Mouse (Mus musculus): ENCODE results near the gene Frmd4a. TPM values are rescaled to one million over a fixed set of nuclear protein-coding genes. Genes with fewer than 3 reads are reported as not detected.

The Frmd4a gene
- polyA plus RNA-seq, 1 experiment from 2014 or later: 17.7 TPM

GRCm38 (mm10) chr2:4550017-4550763 lies 532.7 kb downstream of the Frmd4a start:
- no peak for ATAC-seq (ENCODE audit: insufficient number of reproducible peaks, insufficient read depth, low FRiP score, low read depth)
- 78% methylated on average over 10 of the region's 10 CpGs for WGBS
- H3K4me2 ChIP-seq (ENCODE audit: low read length): no peak overlapping the region
- H3K4me3 ChIP-seq (ENCODE audit: control insufficient read depth in 1 of 2, insufficient read depth in 1 of 2, low read depth in 1 of 2, low read length in 2 of 2): no peak overlapping the region
- no peaks in the 10 kb centered on the region for H3K9me3 ChIP-seq (ENCODE audit: control insufficient read depth, low read length)
- H3K4me1 ChIP-seq (ENCODE audit: control insufficient read depth in 2 of 2, insufficient read depth in 2 of 2, low read length in 2 of 2): peaks cover 7 to 11% of the 10 kb centered on the region in 2 experiments
- H3K36me3 ChIP-seq (ENCODE audit: control insufficient read depth, insufficient read depth, low read length): 0 out of 2 replicates have a peak, but pooled peaks cover 12% of the 10 kb centered on the region
- no peak overlapping the region for H3K27ac ChIP-seq (replicated peaks in 1 of 2; ENCODE audit: control insufficient read depth in 1 of 2, insufficient read depth in 1 of 2, low read depth in 2 of 2, low read length in 2 of 2)
- no peaks in the 10 kb centered on the region for H3K27me3 ChIP-seq (ENCODE audit: control insufficient read depth, insufficient read depth, low read length)
- no peak overlapping the region for H3K9ac ChIP-seq (ENCODE audit: low read length)

DNA sequence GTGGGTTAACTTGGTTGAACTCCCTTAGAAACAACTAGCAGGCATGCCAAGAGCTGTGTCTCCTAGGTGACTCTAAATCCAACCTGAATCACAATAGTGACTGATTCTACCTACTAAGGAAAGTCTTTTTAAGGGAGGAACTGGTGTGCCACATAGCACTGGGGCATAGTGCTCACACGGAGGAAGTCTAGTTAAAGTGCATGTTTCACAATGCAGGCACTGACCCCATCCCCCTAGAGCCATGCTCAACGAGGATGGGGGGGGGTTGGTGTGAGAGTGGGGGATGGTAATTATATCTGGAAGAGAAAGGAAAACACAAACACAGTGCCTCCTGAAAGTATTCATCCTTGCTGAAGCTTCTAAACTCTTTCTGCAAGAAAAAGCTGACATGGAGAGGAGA lies 533.9 kb downstream of the Frmd4a start:
- Histone ChIP-seq H3K27ac (replicated peaks in 1 of 2; ENCODE audit: control insufficient read depth in 1 of 2, insufficient read depth in 1 of 2, low read depth in 2 of 2, low read length in 2 of 2) (no peak overlapping the region), H3K4me2 (ENCODE audit: low read length) (no peak overlapping the region), H3K36me3 (ENCODE audit: control insufficient read depth, insufficient read depth, low read length) (0 out of 2 replicates have a peak, but pooled peaks cover 12% of the 10 kb centered on the region), H3K9me3 (ENCODE audit: control insufficient read depth, low read length) (no peaks in the 10 kb centered on the region), H3K27me3 (ENCODE audit: control insufficient read depth, insufficient read depth, low read length) (no peaks in the 10 kb centered on the region), H3K9ac (ENCODE audit: low read length) (no peak overlapping the region), H3K4me3 (ENCODE audit: control insufficient read depth in 1 of 2, insufficient read depth in 1 of 2, low read depth in 1 of 2, low read length in 2 of 2) (no peak overlapping the region), H3K4me1 (ENCODE audit: control insufficient read depth in 2 of 2, insufficient read depth in 2 of 2, low read length in 2 of 2) (peaks cover 11 to 23% of the 10 kb centered on the region in 2 experiments)
- WGBS: 49% methylated on average over 2 of the region's 2 CpGs
- ATAC-seq (ENCODE audit: insufficient number of reproducible peaks, insufficient read depth, low FRiP score, low read depth): no peak

DNA sequence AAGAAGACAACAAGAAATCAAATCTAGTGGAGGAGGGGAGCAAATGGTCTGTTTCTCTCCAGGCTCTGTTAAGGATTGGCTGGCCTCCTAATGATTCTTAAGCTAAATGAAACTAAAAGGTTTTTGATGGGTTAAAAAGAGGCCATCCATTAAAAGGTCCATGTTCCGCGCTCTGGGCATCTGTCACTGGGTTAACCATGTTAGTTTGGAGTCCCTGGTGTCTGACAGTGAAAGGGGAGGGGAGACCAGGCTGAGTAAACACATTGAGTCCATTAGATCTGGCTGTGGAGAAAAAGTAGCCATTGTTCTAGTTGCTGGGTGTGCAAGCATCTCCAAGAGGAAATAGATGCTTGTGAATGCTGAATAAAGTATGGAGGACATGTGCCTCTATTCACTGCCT lies 534.3 kb downstream of the Frmd4a start:
- Histone ChIP-seq H3K27ac (replicated peaks in 1 of 2; ENCODE audit: control insufficient read depth in 1 of 2, insufficient read depth in 1 of 2, low read depth in 2 of 2, low read length in 2 of 2) (no peak overlapping the region), H3K4me3 (ENCODE audit: control insufficient read depth in 1 of 2, insufficient read depth in 1 of 2, low read depth in 1 of 2, low read length in 2 of 2) (no peak overlapping the region), H3K36me3 (ENCODE audit: control insufficient read depth, insufficient read depth, low read length) (0 out of 2 replicates have a peak, but pooled peaks cover 12% of the 10 kb centered on the region), H3K27me3 (ENCODE audit: control insufficient read depth, insufficient read depth, low read length) (no peaks in the 10 kb centered on the region), H3K4me1 (ENCODE audit: control insufficient read depth in 2 of 2, insufficient read depth in 2 of 2, low read length in 2 of 2) (peaks cover 15 to 27% of the 10 kb centered on the region in 2 experiments), H3K9me3 (ENCODE audit: control insufficient read depth, low read length) (no peaks in the 10 kb centered on the region), H3K4me2 (ENCODE audit: low read length) (no peak overlapping the region), H3K9ac (ENCODE audit: low read length) (no peak overlapping the region)
- no peak for ATAC-seq (ENCODE audit: insufficient number of reproducible peaks, insufficient read depth, low FRiP score, low read depth)
- WGBS: 95% methylated on average over 2 of the region's 2 CpGs

- 75% methylated on average over 4 of the region's 4 CpGs for WGBS
Measured at GRCm38 (mm10) chr2:4552486-4552885, 535.0 kb downstream of the Frmd4a start.

GRCm38 (mm10) chr2:4555221-4555631 lies 537.7 kb downstream of the Frmd4a start:
- peaks cover 25 to 40% of the 10 kb centered on the region in 2 experiments for H3K4me1 ChIP-seq (ENCODE audit: control insufficient read depth in 2 of 2, insufficient read depth in 2 of 2, low read length in 2 of 2)
- no peaks in the 10 kb centered on the region for H3K9me3 ChIP-seq (ENCODE audit: control insufficient read depth, low read length)
- H3K4me2 ChIP-seq (ENCODE audit: low read length): no peak overlapping the region
- ATAC-seq (ENCODE audit: insufficient number of reproducible peaks, insufficient read depth, low FRiP score, low read depth): no peak
- no peak overlapping the region for H3K9ac ChIP-seq (ENCODE audit: low read length)
- no peaks in the 10 kb centered on the region for H3K27me3 ChIP-seq (ENCODE audit: control insufficient read depth, insufficient read depth, low read length)
- WGBS: 32% methylated on average over 7 of the region's 7 CpGs
- peak overlapping the region; percentile 35 to 41 for H3K27ac ChIP-seq (replicated peaks in 1 of 2; ENCODE audit: control insufficient read depth in 1 of 2, insufficient read depth in 1 of 2, low read depth in 2 of 2, low read length in 2 of 2)
- 0 out of 2 replicates have a peak, but pooled peaks cover 9% of the 10 kb centered on the region for H3K36me3 ChIP-seq (ENCODE audit: control insufficient read depth, insufficient read depth, low read length)
- no peak overlapping the region for H3K4me3 ChIP-seq (ENCODE audit: control insufficient read depth in 1 of 2, insufficient read depth in 1 of 2, low read depth in 1 of 2, low read length in 2 of 2)

More at GRCm38 (mm10) chr2:4552486-4552885, 535.0 kb downstream of the Frmd4a start:
- Histone ChIP-seq H3K36me3 (ENCODE audit: control insufficient read depth, insufficient read depth, low read length) (0 out of 2 replicates have a peak, but pooled peaks cover 12% of the 10 kb centered on the region), H3K4me1 (ENCODE audit: control insufficient read depth in 2 of 2, insufficient read depth in 2 of 2, low read length in 2 of 2) (peaks cover 19 to 34% of the 10 kb centered on the region in 2 experiments), H3K4me3 (ENCODE audit: control insufficient read depth in 1 of 2, insufficient read depth in 1 of 2, low read depth in 1 of 2, low read length in 2 of 2) (no peak overlapping the region), H3K27ac (replicated peaks in 1 of 2; ENCODE audit: control insufficient read depth in 1 of 2, insufficient read depth in 1 of 2, low read depth in 2 of 2, low read length in 2 of 2) (no peak overlapping the region), H3K4me2 (ENCODE audit: low read length) (no peak overlapping the region), H3K9ac (ENCODE audit: low read length) (no peak overlapping the region), H3K27me3 (ENCODE audit: control insufficient read depth, insufficient read depth, low read length) (no peaks in the 10 kb centered on the region), H3K9me3 (ENCODE audit: control insufficient read depth, low read length) (no peaks in the 10 kb centered on the region)
- no peak for ATAC-seq (ENCODE audit: insufficient number of reproducible peaks, insufficient read depth, low FRiP score, low read depth)

- WGBS: 64% methylated on average over 10 of the region's 10 CpGs
- 0 out of 2 replicates have a peak, but pooled peaks cover 4% of the 10 kb centered on the region for H3K36me3 ChIP-seq (ENCODE audit: control insufficient read depth, insufficient read depth, low read length)
- H3K27me3 ChIP-seq (ENCODE audit: control insufficient read depth, insufficient read depth, low read length): no peaks in the 10 kb centered on the region
- H3K4me3 ChIP-seq (ENCODE audit: control insufficient read depth in 1 of 2, insufficient read depth in 1 of 2, low read depth in 1 of 2, low read length in 2 of 2): no peak overlapping the region
- no peak overlapping the region for H3K27ac ChIP-seq (replicated peaks in 1 of 2; ENCODE audit: control insufficient read depth in 1 of 2, insufficient read depth in 1 of 2, low read depth in 2 of 2, low read length in 2 of 2)
- H3K4me2 ChIP-seq (ENCODE audit: low read length): no peak overlapping the region
- no peak for ATAC-seq (ENCODE audit: insufficient number of reproducible peaks, insufficient read depth, low FRiP score, low read depth)
- no peaks in the 10 kb centered on the region for H3K9me3 ChIP-seq (ENCODE audit: control insufficient read depth, low read length)
- no peak overlapping the region for H3K9ac ChIP-seq (ENCODE audit: low read length)
- H3K4me1 ChIP-seq (ENCODE audit: control insufficient read depth in 2 of 2, insufficient read depth in 2 of 2, low read length in 2 of 2): peaks cover 25 to 45% of the 10 kb centered on the region in 2 experiments
Measured at GRCm38 (mm10) chr2:4556188-4556587, 538.7 kb downstream of the Frmd4a start.

DNA sequence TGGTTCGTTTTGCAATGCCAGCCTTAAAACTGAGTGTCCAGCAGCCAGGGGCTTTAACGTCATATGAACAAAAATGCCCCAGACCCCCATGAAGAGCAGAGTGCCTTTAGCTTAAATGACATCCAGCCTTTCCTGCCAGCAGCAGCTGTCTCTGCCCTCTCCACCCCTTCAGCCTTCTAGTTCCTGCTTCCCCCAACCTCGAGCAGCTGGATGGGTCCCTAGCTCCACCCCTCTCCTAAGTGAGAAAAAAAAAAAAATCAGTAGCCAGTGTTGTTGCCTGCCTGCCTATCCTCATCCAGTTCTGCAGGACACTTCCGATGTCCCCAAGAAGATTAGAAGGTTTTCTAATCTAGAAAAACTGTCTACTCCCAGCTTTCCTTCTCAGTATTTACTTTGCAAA lies 539.5 kb downstream of the Frmd4a start:
- 34% methylated on average over 4 of the region's 4 CpGs for WGBS
- H3K4me3 ChIP-seq (ENCODE audit: control insufficient read depth in 1 of 2, insufficient read depth in 1 of 2, low read depth in 1 of 2, low read length in 2 of 2): no peak overlapping the region
- no peak for ATAC-seq (ENCODE audit: insufficient number of reproducible peaks, insufficient read depth, low FRiP score, low read depth)
- peak overlapping the region; percentile 10 to 100; a peak in 3 of 4 replicates for H3K27ac ChIP-seq (replicated peaks in 1 of 2; ENCODE audit: control insufficient read depth in 1 of 2, insufficient read depth in 1 of 2, low read depth in 2 of 2, low read length in 2 of 2)
- H3K4me2 ChIP-seq (ENCODE audit: low read length): no peak overlapping the region
- H3K9me3 ChIP-seq (ENCODE audit: control insufficient read depth, low read length): no peaks in the 10 kb centered on the region
- peaks cover 28 to 53% of the 10 kb centered on the region in 2 experiments for H3K4me1 ChIP-seq (ENCODE audit: control insufficient read depth in 2 of 2, insufficient read depth in 2 of 2, low read length in 2 of 2)
- H3K9ac ChIP-seq (ENCODE audit: low read length): peak overlapping the region; percentile 30; the same call in 1 of the 2 replicates
- no peaks in the 10 kb centered on the region for H3K27me3 ChIP-seq (ENCODE audit: control insufficient read depth, insufficient read depth, low read length)
- no peaks in the 10 kb centered on the region for H3K36me3 ChIP-seq (ENCODE audit: control insufficient read depth, insufficient read depth, low read length)
